Mouse (Mus musculus): Measurements from ENCODE around the gene Tctex1d1. TPM values are rescaled to one million over a fixed set of nuclear protein-coding genes. Genes with fewer than 3 reads are reported as not detected.
A peak's percentile ranks its signal among the peaks of the same experiment; 100 is the strongest.

Gene Tctex1d1
- polyA plus RNA-seq, 1 experiment from 2014 or later: not detected

DNA sequence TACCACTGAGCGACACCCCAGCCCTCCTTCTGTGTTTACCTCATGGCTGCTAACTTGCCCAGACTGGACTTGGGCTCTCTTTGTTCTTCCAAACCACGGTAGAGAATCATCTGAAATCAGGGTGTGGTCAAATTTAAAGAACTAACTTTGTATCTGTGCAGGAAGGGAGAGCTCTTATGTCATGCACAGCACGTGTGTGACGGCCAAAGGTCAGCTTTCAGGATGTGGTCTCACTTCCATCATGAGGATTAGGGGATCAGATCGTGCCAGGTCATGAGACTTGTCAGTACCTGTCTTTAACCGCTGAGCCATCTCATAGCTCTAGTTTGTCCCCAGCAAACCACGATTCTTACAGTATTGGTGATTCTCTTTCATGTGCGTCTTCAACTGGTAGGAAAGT lies 3.3 kb downstream of the Tctex1d1 start:
- H3K4me1 ChIP-seq (ENCODE audit: control insufficient read depth, insufficient read depth, low read length): peaks cover 9% of the 10 kb centered on the region
- H3K36me3 ChIP-seq (ENCODE audit: control insufficient read depth, insufficient read depth, low read length): no peaks in the 10 kb centered on the region
- H3K4me3 ChIP-seq (ENCODE audit: low read depth, low read length): no peak overlapping the region
- no peak overlapping the region for H3K4me2 ChIP-seq
- DNase-seq (ENCODE audit: low spot score, missing footprints): no peak
- H3K9ac ChIP-seq (ENCODE audit: low read length): no peak overlapping the region
- WGBS: 89% methylated on average over 8 of the region's 8 CpGs
- peaks cover 3% of the 10 kb centered on the region for H3K27me3 ChIP-seq (ENCODE audit: control insufficient read depth, insufficient read depth, low read length)
- H3K27ac ChIP-seq (ENCODE audit: low read depth, low read length): no peak overlapping the region
- H3K9me3 ChIP-seq (ENCODE audit: control insufficient read depth, low read length): no peaks in the 10 kb centered on the region
- no peak for ATAC-seq (ENCODE audit: low FRiP score)

DNA sequence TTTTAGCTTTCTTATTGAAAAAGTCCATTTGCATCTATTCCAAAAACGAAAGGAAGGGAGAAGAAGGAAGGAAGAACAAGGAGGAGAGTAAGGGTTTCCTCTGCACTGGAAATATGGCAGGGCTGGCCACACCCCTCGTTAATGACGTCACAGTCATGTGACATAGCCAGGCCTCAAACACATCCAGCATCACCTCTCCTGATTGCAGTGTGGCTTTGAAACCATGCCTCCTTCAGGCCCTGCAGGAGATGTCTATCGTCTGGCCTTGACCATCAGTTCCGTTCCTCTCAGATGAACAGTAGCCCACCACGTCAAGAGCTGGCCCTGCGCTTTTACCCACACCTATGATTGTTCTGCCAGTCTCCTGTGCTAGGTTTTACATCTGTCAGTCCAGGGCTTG lies 7.8 kb downstream of the Tctex1d1 start:
- ATAC-seq (ENCODE audit: low FRiP score): no peak

GRCm38 (mm10) chr4:102986917-102987316 lies 8.5 kb downstream of the Tctex1d1 start:
- 2% methylated on average over 2 of the region's 2 CpGs for WGBS
- DNase-seq (ENCODE audit: low spot score, missing footprints) (peak; percentile 92), ATAC-seq (ENCODE audit: low FRiP score) (peak; percentile 62; the same call in 1 of the 2 replicates)
- Histone ChIP-seq H3K4me1 (ENCODE audit: control insufficient read depth, insufficient read depth, low read length) (no peaks in the 10 kb centered on the region), H3K9ac (ENCODE audit: low read length) (no peak overlapping the region), H3K27ac (ENCODE audit: low read depth, low read length) (no peak overlapping the region), H3K36me3 (ENCODE audit: control insufficient read depth, insufficient read depth, low read length) (no peaks in the 10 kb centered on the region), H3K4me3 (ENCODE audit: low read depth, low read length) (no peak overlapping the region), H3K9me3 (ENCODE audit: control insufficient read depth, low read length) (no peaks in the 10 kb centered on the region), H3K27me3 (ENCODE audit: control insufficient read depth, insufficient read depth, low read length) (no peaks in the 10 kb centered on the region), H3K4me2 (no peak overlapping the region)

More for the DNA sequence above, 7.8 kb downstream of the Tctex1d1 start:
- Histone ChIP-seq H3K27me3 (ENCODE audit: control insufficient read depth, insufficient read depth, low read length) (no peaks in the 10 kb centered on the region), H3K4me3 (ENCODE audit: low read depth, low read length) (no peak overlapping the region), H3K27ac (ENCODE audit: low read depth, low read length) (no peak overlapping the region), H3K9ac (ENCODE audit: low read length) (no peak overlapping the region), H3K36me3 (ENCODE audit: control insufficient read depth, insufficient read depth, low read length) (no peaks in the 10 kb centered on the region), H3K4me1 (ENCODE audit: control insufficient read depth, insufficient read depth, low read length) (no peaks in the 10 kb centered on the region), H3K9me3 (ENCODE audit: control insufficient read depth, low read length) (no peaks in the 10 kb centered on the region), H3K4me2 (no peak overlapping the region)
- WGBS: 70% methylated on average over 7 of the region's 7 CpGs
- peak; percentile 80 for DNase-seq (ENCODE audit: low spot score, missing footprints)

GRCm38 (mm10) chr4:102987325-102987724 lies 8.9 kb downstream of the Tctex1d1 start:
- no peaks in the 10 kb centered on the region for H3K36me3 ChIP-seq (ENCODE audit: control insufficient read depth, insufficient read depth, low read length)
- no peaks in the 10 kb centered on the region for H3K4me1 ChIP-seq (ENCODE audit: control insufficient read depth, insufficient read depth, low read length)
- no peaks in the 10 kb centered on the region for H3K27me3 ChIP-seq (ENCODE audit: control insufficient read depth, insufficient read depth, low read length)
- H3K9me3 ChIP-seq (ENCODE audit: control insufficient read depth, low read length): no peaks in the 10 kb centered on the region
- ATAC-seq (ENCODE audit: low FRiP score) (0 out of 2 replicates have a peak, but pooled peaks have one; percentile 62), DNase-seq (ENCODE audit: low spot score, missing footprints) (no peak)
- no peak overlapping the region for H3K9ac ChIP-seq (ENCODE audit: low read length)
- 45% methylated on average over 4 of the region's 4 CpGs for WGBS
- no peak overlapping the region for H3K4me3 ChIP-seq (ENCODE audit: low read depth, low read length)
- H3K27ac ChIP-seq (ENCODE audit: low read depth, low read length): no peak overlapping the region
- H3K4me2 ChIP-seq: no peak overlapping the region

DNA sequence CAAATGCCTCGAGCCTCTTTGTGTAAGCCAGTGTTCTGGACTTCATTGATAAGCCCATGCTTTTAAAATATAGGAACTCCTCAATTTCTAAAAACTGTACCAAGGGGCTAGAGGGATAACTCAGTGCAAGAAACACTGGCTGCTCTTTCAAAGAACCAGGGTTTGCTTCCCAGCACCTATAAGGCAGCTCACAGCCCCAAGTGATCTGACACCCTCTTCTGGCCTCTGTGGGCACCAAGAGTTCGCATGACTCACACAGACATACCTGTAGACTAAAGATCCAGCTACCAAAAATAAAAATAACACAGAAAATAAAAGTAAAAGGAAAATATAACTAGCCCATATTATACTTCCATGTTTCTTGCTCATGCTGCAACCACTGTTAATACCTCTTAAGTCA lies 9.3 kb downstream of the Tctex1d1 start:
- ATAC-seq (ENCODE audit: low FRiP score): no peak
- no peaks in the 10 kb centered on the region for H3K9me3 ChIP-seq (ENCODE audit: control insufficient read depth, low read length)
- 72% methylated on average over 2 of the region's 2 CpGs for WGBS

GRCm38 (mm10) chr4:102988526-102988925 lies 10.1 kb downstream of the Tctex1d1 start:
- Histone ChIP-seq H3K4me1 (ENCODE audit: control insufficient read depth, insufficient read depth, low read length) (no peaks in the 10 kb centered on the region), H3K4me3 (ENCODE audit: low read depth, low read length) (no peak overlapping the region), H3K27me3 (ENCODE audit: control insufficient read depth, insufficient read depth, low read length) (no peaks in the 10 kb centered on the region), H3K9me3 (ENCODE audit: control insufficient read depth, low read length) (no peaks in the 10 kb centered on the region), H3K9ac (ENCODE audit: low read length) (no peak overlapping the region), H3K27ac (ENCODE audit: low read depth, low read length) (no peak overlapping the region), H3K4me2 (no peak overlapping the region), H3K36me3 (ENCODE audit: control insufficient read depth, insufficient read depth, low read length) (no peaks in the 10 kb centered on the region)
- no peak for ATAC-seq (ENCODE audit: low FRiP score)
- DNase-seq (ENCODE audit: low spot score, missing footprints): no peak
- WGBS: 87% methylated on average over 6 of the region's 6 CpGs

More for the DNA sequence above, 9.3 kb downstream of the Tctex1d1 start:
- Histone ChIP-seq H3K27ac (ENCODE audit: low read depth, low read length) (no peak overlapping the region), H3K9ac (ENCODE audit: low read length) (no peak overlapping the region), H3K27me3 (ENCODE audit: control insufficient read depth, insufficient read depth, low read length) (no peaks in the 10 kb centered on the region), H3K4me2 (no peak overlapping the region), H3K36me3 (ENCODE audit: control insufficient read depth, insufficient read depth, low read length) (no peaks in the 10 kb centered on the region), H3K4me3 (ENCODE audit: low read depth, low read length) (no peak overlapping the region), H3K4me1 (ENCODE audit: control insufficient read depth, insufficient read depth, low read length) (no peaks in the 10 kb centered on the region)
- DNase-seq (ENCODE audit: low spot score, missing footprints): no peak

- Histone ChIP-seq H3K36me3 (ENCODE audit: control insufficient read depth, insufficient read depth, low read length) (no peaks in the 10 kb centered on the region), H3K4me2 (no peak overlapping the region), H3K4me3 (ENCODE audit: low read depth, low read length) (no peak overlapping the region), H3K4me1 (ENCODE audit: control insufficient read depth, insufficient read depth, low read length) (no peaks in the 10 kb centered on the region), H3K27me3 (ENCODE audit: control insufficient read depth, insufficient read depth, low read length) (no peaks in the 10 kb centered on the region), H3K27ac (ENCODE audit: low read depth, low read length) (no peak overlapping the region), H3K9me3 (ENCODE audit: control insufficient read depth, low read length) (no peaks in the 10 kb centered on the region), H3K9ac (ENCODE audit: low read length) (no peak overlapping the region)
- WGBS: 78% methylated on average over 5 of the region's 5 CpGs
- ATAC-seq (ENCODE audit: low FRiP score): no peak
- no peak for DNase-seq (ENCODE audit: low spot score, missing footprints)
Measured at GRCm38 (mm10) chr4:102989391-102989790, 11.0 kb downstream of the Tctex1d1 start.

GRCm38 (mm10) chr4:102990016-102990415 lies 11.6 kb downstream of the Tctex1d1 start:
- no peaks in the 10 kb centered on the region for H3K27me3 ChIP-seq (ENCODE audit: control insufficient read depth, insufficient read depth, low read length)
- no peak for DNase-seq (ENCODE audit: low spot score, missing footprints)
- no peak for ATAC-seq (ENCODE audit: low FRiP score)
- H3K4me3 ChIP-seq (ENCODE audit: low read depth, low read length): no peak overlapping the region
- WGBS: 80% methylated on average over 4 of the region's 4 CpGs
- H3K4me2 ChIP-seq: no peak overlapping the region
- no peaks in the 10 kb centered on the region for H3K4me1 ChIP-seq (ENCODE audit: control insufficient read depth, insufficient read depth, low read length)
- no peak overlapping the region for H3K27ac ChIP-seq (ENCODE audit: low read depth, low read length)
- no peak overlapping the region for H3K9ac ChIP-seq (ENCODE audit: low read length)
- no peaks in the 10 kb centered on the region for H3K36me3 ChIP-seq (ENCODE audit: control insufficient read depth, insufficient read depth, low read length)
- no peaks in the 10 kb centered on the region for H3K9me3 ChIP-seq (ENCODE audit: control insufficient read depth, low read length)

GRCm38 (mm10) chr4:102990595-102991340 lies 12.4 kb downstream of the Tctex1d1 start:
- no peak overlapping the region for H3K9ac ChIP-seq (ENCODE audit: low read length)
- WGBS: 88% methylated on average over 11 of the region's 11 CpGs
- H3K36me3 ChIP-seq (ENCODE audit: control insufficient read depth, insufficient read depth, low read length): no peaks in the 10 kb centered on the region
- no peak overlapping the region for H3K4me2 ChIP-seq
- no peaks in the 10 kb centered on the region for H3K4me1 ChIP-seq (ENCODE audit: control insufficient read depth, insufficient read depth, low read length)
- H3K4me3 ChIP-seq (ENCODE audit: low read depth, low read length): no peak overlapping the region
- H3K27ac ChIP-seq (ENCODE audit: low read depth, low read length): no peak overlapping the region
- H3K9me3 ChIP-seq (ENCODE audit: control insufficient read depth, low read length): no peaks in the 10 kb centered on the region
- DNase-seq (ENCODE audit: low spot score, missing footprints): peak; percentile 49
- ATAC-seq (ENCODE audit: low FRiP score): no peak
- no peaks in the 10 kb centered on the region for H3K27me3 ChIP-seq (ENCODE audit: control insufficient read depth, insufficient read depth, low read length)

Measured in midbrain, embryonic 11.5 days (tissue).